ENCODE assay signal across 26 mouse cellular contexts in genomic region chr11:44638193-44638754, GRCm38 (mm10). TPM values are rescaled to one million over a fixed set of nuclear protein-coding genes. Genes with fewer than 3 reads are reported as not detected.
DNase-seq lines count a peak whose midpoint lies in the region; ATAC-seq lines count a peak whose summit lies in the region.
"Had no signal": no experiment of that assay in that cellular context is flagged by ENCODE, and none has a peak within 500 bp of the region (broad histone marks: within the 10 kb centered on the region; RNA-seq: fewer than 3 reads in every experiment).

No protein-coding gene starts in this region.

- H3K4me3 ChIP-seq in hindbrain, embryonic 16.5 days (ENCODE audit: low read length) = no peak overlapping the region
- H3K4me3 ChIP-seq in hindbrain, embryonic 12.5 days = no peak overlapping the region
- no peak overlapping the region for H3K4me3 ChIP-seq in limb, embryonic 12.5 days (replicated peaks)
- H3K4me3 ChIP-seq in limb, embryonic 10.5 days = no peak overlapping the region
- H3K4me3 ChIP-seq: embryonic facial prominence, embryonic 13.5 days; erythroblast, embryonic 14.5 days; forebrain, embryonic 12.5 days; heart, embryonic 15.5 days; liver, embryonic 13.5 days; stomach, embryonic 15.5 days had no signal

- no peak for DNase-seq in limb, embryonic 10.5 days (ENCODE audit: low spot score)
- DNase-seq in cerebellum, adult 9-10 months = peak; percentile 62
- DNase-seq in mesoderm, embryonic 11.5 days (ENCODE audit: low read depth, low spot score) = peak; percentile 41
- DNase-seq in lung, postnatal 25 days (ENCODE audit: low spot score) = no peak
- DNase-seq: adrenal gland, adult 8-10 months; embryo, embryonic 11 days; gastrocnemius, postnatal 36 days; heart, postnatal 36 days; kidney, postnatal 14 days; layer of hippocampus, postnatal 36 days; liver, embryonic 13.5 days; lung, adult 2 months; lung, postnatal 14 days; midbrain, embryonic 14.5 days; thymus, postnatal 4 days had no signal

- no peaks in the 10 kb centered on the region for H3K9me3 ChIP-seq in hindbrain, embryonic 16.5 days (ENCODE audit: control insufficient read depth, low read length)
- H3K9me3 ChIP-seq in hindbrain, embryonic 12.5 days (replicated peaks) = no peaks in the 10 kb centered on the region
- no peaks in the 10 kb centered on the region for H3K9me3 ChIP-seq in limb, embryonic 12.5 days
- no peaks in the 10 kb centered on the region for H3K9me3 ChIP-seq in limb, embryonic 10.5 days (replicated peaks)
- H3K9me3 ChIP-seq: embryonic facial prominence, embryonic 13.5 days; forebrain, embryonic 12.5 days; heart, embryonic 15.5 days; liver, embryonic 13.5 days; stomach, embryonic 15.5 days had no signal

- no peak overlapping the region for H3K9ac ChIP-seq in hindbrain, embryonic 16.5 days (ENCODE audit: low read depth, low read length)
- H3K9ac ChIP-seq in hindbrain, embryonic 12.5 days = no peak overlapping the region
- H3K9ac ChIP-seq in limb, embryonic 12.5 days (replicated peaks) = no peak overlapping the region
- H3K9ac ChIP-seq: embryonic facial prominence, embryonic 13.5 days; forebrain, embryonic 12.5 days; heart, embryonic 15.5 days; hindbrain, embryonic 14.5 days; liver, embryonic 13.5 days; stomach, embryonic 15.5 days had no signal

- no peaks in the 10 kb centered on the region for H3K27me3 ChIP-seq in hindbrain, embryonic 16.5 days (replicated peaks; ENCODE audit: control insufficient read depth, insufficient read depth, low read length)
- no peaks in the 10 kb centered on the region for H3K27me3 ChIP-seq in hindbrain, embryonic 12.5 days
- H3K27me3 ChIP-seq in limb, embryonic 12.5 days = no peaks in the 10 kb centered on the region
- 0 out of 2 replicates have a peak, but pooled peaks cover 4% of the 10 kb centered on the region for H3K27me3 ChIP-seq in limb, embryonic 10.5 days (ENCODE audit: low read depth, poor library complexity, severe bottlenecking)
- H3K27me3 ChIP-seq: heart, embryonic 15.5 days; liver, embryonic 13.5 days had no signal

- no peak overlapping the region for H3K4me2 ChIP-seq in hindbrain, embryonic 16.5 days (ENCODE audit: low read length)
- H3K4me2 ChIP-seq in hindbrain, embryonic 12.5 days (replicated peaks) = no peak overlapping the region
- no peak overlapping the region for H3K4me2 ChIP-seq in limb, embryonic 12.5 days
- H3K4me2 ChIP-seq: embryonic facial prominence, embryonic 13.5 days; forebrain, embryonic 12.5 days; heart, embryonic 15.5 days; hindbrain, embryonic 14.5 days; liver, embryonic 13.5 days; stomach, embryonic 15.5 days had no signal

- no peaks in the 10 kb centered on the region for H3K36me3 ChIP-seq in hindbrain, embryonic 16.5 days (ENCODE audit: control insufficient read depth, insufficient read depth, low read length)
- H3K36me3 ChIP-seq in hindbrain, embryonic 12.5 days = 0 out of 2 replicates have a peak, but pooled peaks cover 2% of the 10 kb centered on the region
- H3K36me3 ChIP-seq in limb, embryonic 12.5 days = peaks cover 70% of the 10 kb centered on the region
- H3K36me3 ChIP-seq in limb, embryonic 10.5 days = peaks cover 4% of the 10 kb centered on the region; the same call in 1 of the 2 replicates
- H3K36me3 ChIP-seq: forebrain, embryonic 12.5 days; heart, embryonic 15.5 days; liver, embryonic 13.5 days; stomach, embryonic 15.5 days had no signal

- 0 out of 2 replicates have a peak overlapping the region, but pooled peaks have one; percentile 7 for H3K27ac ChIP-seq in hindbrain, embryonic 16.5 days (ENCODE audit: low read depth, low read length)
- H3K27ac ChIP-seq in hindbrain, embryonic 12.5 days = no peak overlapping the region
- H3K27ac ChIP-seq in limb, embryonic 12.5 days = no peak overlapping the region
- no peak overlapping the region for H3K27ac ChIP-seq in limb, embryonic 10.5 days
- H3K27ac ChIP-seq: embryonic facial prominence, embryonic 13.5 days; forebrain, embryonic 12.5 days; heart, embryonic 15.5 days; hindbrain, embryonic 14.5 days; liver, embryonic 13.5 days; stomach, embryonic 15.5 days had no signal

- peaks cover 8% of the 10 kb centered on the region; the same call in 1 of the 2 replicates for H3K4me1 ChIP-seq in hindbrain, embryonic 16.5 days (ENCODE audit: control insufficient read depth, insufficient read depth, low read depth, low read length)
- peaks cover 32% of the 10 kb centered on the region for H3K4me1 ChIP-seq in hindbrain, embryonic 12.5 days
- H3K4me1 ChIP-seq in limb, embryonic 12.5 days (replicated peaks) = peaks cover 3% of the 10 kb centered on the region; the same call in 1 of the 2 replicates
- H3K4me1 ChIP-seq in limb, embryonic 10.5 days = peaks cover 16% of the 10 kb centered on the region
- H3K4me1 ChIP-seq: embryonic facial prominence, embryonic 13.5 days; heart, embryonic 15.5 days; liver, embryonic 13.5 days; stomach, embryonic 15.5 days had no signal

- no peak for ATAC-seq in hindbrain, embryonic 16.5 days
- no peak for ATAC-seq in hindbrain, embryonic 12.5 days (ENCODE audit: low FRiP score)
- 0 out of 2 replicates have a peak, but pooled peaks have one; percentile 69 for ATAC-seq in limb, embryonic 12.5 days (ENCODE audit: insufficient number of reproducible peaks, insufficient read depth, low FRiP score, low TSS enrichment, low read depth)
- ATAC-seq: activated CD4-positive, CD25-positive, alpha-beta regulatory T cell, adult 4 months; intestine, embryonic 16.5 days had no signal

- 57% methylated on average over 4 of the region's 4 CpGs for WGBS in hindbrain, embryonic 16.5 days
- WGBS in hindbrain, embryonic 12.5 days = 71% methylated on average over 4 of the region's 4 CpGs
- WGBS in limb, embryonic 12.5 days = 22% methylated on average over 4 of the region's 4 CpGs
- WGBS in limb, embryonic 10.5 days = 34% methylated on average over 4 of the region's 4 CpGs

RNA-seq across cellular contexts. Expression of gene Ebf1, which starts 21.2 kb away (rescaled TPM):
- 106 and 111 TPM in 2 replicates for polyA plus RNA-seq in hindbrain, embryonic 16.5 days (2015; fragmentation: Nextera tagmentation; extraction: Ambion mirVana)
- 111 and 122 TPM in 2 replicates for polyA plus RNA-seq in hindbrain, embryonic 12.5 days (2016; fragmentation: Nextera tagmentation; extraction: Ambion mirVana)
- 93.3 and 95.7 TPM in 2 replicates for polyA plus RNA-seq in limb, embryonic 12.5 days (2016; fragmentation: Nextera tagmentation; extraction: Ambion mirVana)
- 7.4 and 23.8 TPM in 2 replicates for polyA plus RNA-seq in limb, embryonic 10.5 days (2016; fragmentation: Nextera tagmentation; extraction: Ambion mirVana)
- polyA plus RNA-seq: erythroblast, embryonic 14.5 days had no signal

Comparison
In these comparisons a context has a peak if more than half of its experiments do, and no peak if none do; other contexts are left out.
1. DNase-seq: peak in cerebellum, adult 9-10 months (single experiment) and mesoderm, embryonic 11.5 days (single experiment); none in limb, embryonic 10.5 days (single experiment) and lung, postnatal 25 days (single experiment).